Mouse (Mus musculus): ENCODE measurements around the gene Tdpoz3. TPM values are rescaled to one million over a fixed set of nuclear protein-coding genes. Genes with fewer than 3 reads are reported as not detected.
"Not testable (repeated sequence)": the region's sequence is repeated elsewhere in the genome, so short reads cannot be mapped to it uniquely, and the experiment has no call there.

The Tdpoz3 gene
- total RNA-seq (2021): not detected
- long read RNA-seq, experiment 1: 0 reads
- long read RNA-seq, experiment 2: 0 reads

DNA sequence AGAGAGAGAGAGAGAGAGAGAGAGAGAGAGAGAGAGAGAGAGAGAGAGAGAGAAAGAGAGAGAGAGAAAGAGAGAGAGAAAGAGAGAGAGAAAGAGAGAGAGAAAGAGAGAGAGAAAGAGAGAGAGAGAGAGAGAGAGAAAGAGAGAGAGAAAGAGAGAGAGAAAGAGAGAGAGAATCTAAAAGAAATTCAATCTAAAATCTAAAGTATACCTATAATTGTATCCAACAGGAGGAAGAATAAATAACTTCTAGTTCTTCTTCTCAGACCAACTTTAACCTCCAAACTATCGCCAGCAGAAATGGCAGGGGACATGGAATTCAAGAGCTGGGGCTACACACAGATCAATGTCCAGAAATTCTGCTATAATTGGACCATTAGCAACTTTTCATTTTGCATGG, at the start of gene Tdpoz3:
Tdpoz3 (plus strand) TSS at position 301 of the 400 bp plus-strand sequence.
- DNase-seq; intact Hi-C loops (cut with DNase I): not testable (repeated sequence)

DNA sequence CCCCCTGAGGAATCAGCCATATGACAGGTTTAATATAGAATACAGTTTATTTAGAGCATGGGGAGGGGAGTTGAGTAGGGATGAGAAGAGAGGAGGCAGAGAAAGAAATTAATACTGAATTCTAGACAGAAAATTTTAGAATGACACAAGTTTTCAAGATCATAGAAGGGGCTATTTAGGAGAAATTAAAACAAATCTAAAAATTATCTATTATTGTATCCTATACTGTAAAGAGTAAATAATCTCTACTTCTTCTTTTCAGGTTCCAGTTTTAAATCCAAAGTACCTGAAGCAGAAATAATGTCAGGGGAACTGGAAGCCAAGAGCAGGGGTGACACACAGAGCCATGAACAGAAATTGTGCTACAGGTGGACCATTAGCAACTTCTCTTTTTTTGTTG, 29.7 kb upstream of the Tdpoz3 start, which contains the start of gene Tdpoz4:
Tdpoz4 (plus strand) TSS at position 301 of the 400 bp plus-strand sequence.
- intact Hi-C loops (cut with DNase I); DNase-seq: not testable (repeated sequence)

DNA sequence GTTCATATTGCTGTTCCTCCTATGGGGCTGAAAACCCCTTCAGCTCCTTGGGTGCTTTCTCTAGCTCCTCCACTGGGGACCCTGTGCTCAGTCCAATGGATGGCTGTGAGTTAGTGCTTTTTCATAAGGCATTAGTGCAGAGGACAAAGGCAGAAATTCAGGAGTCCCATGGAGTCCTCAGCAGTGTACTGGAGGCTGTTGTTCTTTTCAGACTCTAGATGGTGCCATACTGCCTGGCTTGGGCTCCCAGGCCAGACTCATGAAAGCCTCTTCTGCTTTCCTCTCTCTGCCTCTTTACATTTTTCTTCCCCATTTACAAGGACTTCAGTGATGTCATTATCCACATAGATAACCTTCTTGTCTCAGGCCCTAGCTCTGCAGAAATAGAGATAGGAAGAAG, 12.5 kb upstream of the Tdpoz3 start:
- intact Hi-C loops (cut with DNase I); DNase-seq: not testable (repeated sequence)

DNA sequence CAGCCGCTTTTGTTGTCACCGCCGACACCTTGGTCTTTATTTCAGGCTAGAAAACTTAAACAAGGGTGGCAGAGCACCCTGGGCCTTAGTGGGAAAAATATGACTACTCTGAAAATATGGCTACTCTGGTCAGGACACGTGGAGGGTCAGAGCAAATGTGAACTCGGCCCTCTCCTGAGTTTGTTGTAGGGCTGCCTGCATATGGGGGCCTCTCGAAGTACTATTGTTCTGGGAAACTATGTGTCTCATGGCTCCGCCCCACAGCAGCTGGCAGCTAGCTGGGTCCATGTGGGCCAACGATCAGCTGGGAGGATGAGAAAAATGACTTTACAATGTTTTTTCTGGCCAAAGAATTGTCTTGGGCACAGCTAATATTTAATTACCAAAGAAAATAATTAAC, 33.1 kb downstream of the Tdpoz3 start:
- intact Hi-C loops (cut with DNase I); DNase-seq: not testable (repeated sequence)

DNA sequence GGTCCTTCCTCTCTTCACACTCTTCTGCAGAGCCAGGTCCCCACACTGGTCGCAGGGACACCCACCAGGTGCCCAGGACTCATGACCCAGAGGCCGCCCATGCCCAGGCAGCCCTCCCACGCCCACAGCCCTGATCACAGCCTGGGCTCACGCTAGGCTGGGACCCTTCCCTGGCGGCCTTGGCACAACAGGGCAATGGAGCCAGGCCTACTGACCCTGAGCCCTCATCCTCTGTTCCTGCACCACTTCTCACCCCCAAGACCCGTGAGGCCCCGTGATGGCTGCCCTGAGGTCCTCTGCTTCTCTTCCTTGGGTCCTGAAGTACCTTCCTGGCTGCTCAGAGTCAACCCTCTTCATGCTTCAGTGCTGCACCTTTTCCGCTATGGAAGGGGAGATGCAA, 44.8 kb downstream of the Tdpoz3 start:
- intact Hi-C loops (cut with DNase I); DNase-seq: not testable (repeated sequence)

Other genes with a start within 250 kb of the Tdpoz3 start
- gene Tdpoz2, start 173.3 kb upstream of the Tdpoz3 start, total RNA-seq (2021): not detected
- gene Tdpoz1, start 149.7 kb upstream of the Tdpoz3 start, total RNA-seq (2021): not detected
- not detected for gene Gm37596, start 132.9 kb upstream of the Tdpoz3 start, total RNA-seq (2021)
- not detected for gene Gm5773, start 53.0 kb upstream of the Tdpoz3 start, total RNA-seq (2021)
- gene Tdpoz4, start 29.6 kb upstream of the Tdpoz3 start, total RNA-seq (2021): not detected
- not detected for gene Gm9117, start 117.5 kb downstream of the Tdpoz3 start, total RNA-seq (2021)
- not detected for gene Tdpoz5, start 135.3 kb downstream of the Tdpoz3 start, total RNA-seq (2021)
- gene Gm9125, start 228.9 kb downstream of the Tdpoz3 start, total RNA-seq (2021): not detected
- not detected for gene Gm10697, start 246.6 kb downstream of the Tdpoz3 start, total RNA-seq (2021)